Mouse (Mus musculus) lung, postnatal 25 days (tissue): Measurements from ENCODE around the gene Slc16a4.

Experiments used
- DNase-seq: peaks from one replicate; pipeline ENCODE4 v3.0.0; 2022; ENCODE audit warnings: low spot score

Slc16a4 gene

GRCm38 (mm10) chr3:107360341-107360740 is 69.3 kb downstream of the Slc16a4 start:
- DNase-seq = no peak
